Mouse (Mus musculus) intestine, embryonic 16.5 days (tissue): Measurements from ENCODE around the gene Myoz2. TPM values are rescaled to one million over a fixed set of nuclear protein-coding genes. Genes with fewer than 3 reads are reported as not detected.

Source experiments
- ATAC-seq: fragments of 200-750 bp; cut with Nextera tagmentation; 2 replicates; pipeline ENCODE4 v1.8.0; 2017; ENCODE audit warnings: moderate TSS enrichment, moderate library complexity
- H3K27ac ChIP-seq: fragments of 300-500 bp; sonication (generic); 2 replicates; pipeline ENCODE4 v1.5.1; 2014; ENCODE audit warnings: mild to moderate bottlenecking, low read length
- H3K27me3 ChIP-seq: fragments of 300-500 bp; sonication (generic); replicated peaks from 2 replicates; pipeline ENCODE4 v1.6.1; 2014; ENCODE audit warnings: low read length, control low read depth, mixed read lengths; ENCODE audit not compliant: control insufficient read depth, insufficient read depth
- H3K36me3 ChIP-seq: fragments of 300-500 bp; sonication (generic); 2 replicates; pipeline ENCODE4 v1.6.1; 2014; ENCODE audit warnings: low read length, control low read depth; ENCODE audit not compliant: control insufficient read depth, insufficient read depth
- H3K4me1 ChIP-seq: fragments of 300-500 bp; sonication (generic); 2 replicates; pipeline ENCODE4 v1.6.1; 2014; ENCODE audit warnings: low read length, control low read depth, mixed read lengths; ENCODE audit not compliant: control insufficient read depth, insufficient read depth
- H3K4me2 ChIP-seq: fragments of 300-500 bp; sonication (generic); 2 replicates; pipeline ENCODE4 v1.6.1; 2014; ENCODE audit warnings: low read depth, low read length, control low read depth
- H3K4me3 ChIP-seq: fragments of 300-500 bp; sonication (generic); 2 replicates; pipeline ENCODE4 v1.5.1; 2014; ENCODE audit warnings: mild to moderate bottlenecking, low read length
- H3K9ac ChIP-seq: fragments of 300-500 bp; sonication (generic); 2 replicates; pipeline ENCODE4 v1.6.1; 2014; ENCODE audit warnings: low read depth, low read length
- H3K9me3 ChIP-seq: fragments of 300-500 bp; sonication (generic); 2 replicates; pipeline ENCODE4 v1.6.1; 2016; ENCODE audit warnings: low read length, control low read depth; ENCODE audit not compliant: control insufficient read depth
- WGBS: fragments of 180-500 bp; shearing (Covaris S2); extraction: QIAGEN DNeasy Blood & Tissue Kit; methylation state at CpG from one replicate; pipeline ENCODE4 v1.1.7; 2014; 5-methylcytosine and 5-hydroxymethylcytosine counted together
- polyA plus RNA-seq: library from polyadenylated mRNA; unstranded; fragments of >200 nt; fragmentation: Nextera tagmentation; extraction: Ambion mirVana; gene quantifications from 2 replicates; pipeline ENCODE4 v1.2.1, GENCODE M21; 2015

Myoz2 gene
- polyA plus RNA-seq, 1 experiment from 2014 or later, result 0.45 TPM

DNA sequence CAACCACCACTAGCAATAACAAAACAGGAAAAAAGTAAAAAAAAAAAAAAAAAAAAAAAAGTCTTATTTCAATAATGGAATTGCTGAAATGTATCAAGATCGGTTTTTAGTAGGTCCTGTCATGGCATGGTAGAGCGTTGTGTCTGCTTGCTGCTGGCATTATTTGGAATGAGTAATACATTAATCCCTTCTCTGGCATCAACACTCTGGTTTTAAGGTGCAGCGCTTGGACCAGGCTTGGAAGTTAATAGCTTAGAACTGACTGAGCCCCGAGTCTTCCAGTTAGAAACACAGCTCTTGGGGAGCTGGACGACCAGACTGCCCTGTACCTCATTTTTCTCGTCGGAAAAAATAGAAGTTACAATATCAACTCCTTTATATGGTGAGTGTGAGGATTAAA lies 32.0 kb upstream of the Myoz2 start:
- peaks cover 17% of the 10 kb centered on the region for H3K4me1 ChIP-seq
- H3K36me3 ChIP-seq, result no peaks in the 10 kb centered on the region
- no peak overlapping the region for H3K27ac ChIP-seq
- 95% methylated on average over 7 of the region's 7 CpGs for WGBS
- no peak for ATAC-seq
- H3K9me3 ChIP-seq, result no peaks in the 10 kb centered on the region
- H3K4me3 ChIP-seq, result no peak overlapping the region
- H3K4me2 ChIP-seq, result no peak overlapping the region
- no peak overlapping the region for H3K9ac ChIP-seq
- H3K27me3 ChIP-seq, result no peaks in the 10 kb centered on the region

- 47% methylated on average over 5 of the region's 5 CpGs for WGBS
- Histone ChIP-seq H3K36me3 (no peaks in the 10 kb centered on the region), H3K9ac (no peak overlapping the region), H3K27me3 (no peaks in the 10 kb centered on the region), H3K4me2 (no peak overlapping the region), H3K4me3 (no peak overlapping the region), H3K9me3 (no peaks in the 10 kb centered on the region), H3K4me1 (peaks cover 17% of the 10 kb centered on the region), H3K27ac (no peak overlapping the region)
- ATAC-seq, result peak; percentile 47; the same call in 1 of the 2 replicates
These were observed 30.7 kb upstream of the Myoz2 start for GRCm38 (mm10) chr3:123065466-123065865.

GRCm38 (mm10) chr3:123064186-123064585 lies 29.4 kb upstream of the Myoz2 start:
- WGBS, result 25% methylated on average over 5 of the region's 5 CpGs
- Histone ChIP-seq H3K36me3 (no peaks in the 10 kb centered on the region), H3K27me3 (no peaks in the 10 kb centered on the region), H3K4me1 (peaks cover 24% of the 10 kb centered on the region), H3K4me2 (no peak overlapping the region), H3K27ac (0 out of 2 replicates have a peak overlapping the region, but pooled peaks have one; percentile 13), H3K9me3 (no peaks in the 10 kb centered on the region), H3K9ac (no peak overlapping the region), H3K4me3 (no peak overlapping the region)
- peak; percentile 49 for ATAC-seq

DNA sequence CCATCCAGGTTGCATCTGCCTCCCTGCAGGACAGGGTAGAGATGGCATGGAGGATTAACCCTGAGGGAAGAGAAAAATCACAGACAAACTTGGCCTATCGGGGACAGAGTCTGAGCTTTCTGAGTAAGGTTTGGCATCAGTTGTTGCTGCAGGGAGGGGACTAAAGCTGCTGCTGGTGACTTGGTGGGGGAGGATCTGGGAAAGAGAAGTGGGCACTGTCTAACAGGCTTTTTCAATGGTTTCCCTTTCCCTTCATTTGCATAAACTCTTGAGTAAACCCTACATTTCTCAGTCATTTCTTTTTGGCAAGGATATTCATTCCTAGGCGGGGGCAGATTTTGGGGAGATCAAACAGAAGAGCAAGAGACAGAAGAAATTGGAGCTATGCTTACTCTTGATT lies 27.1 kb upstream of the Myoz2 start:
- H3K4me1 ChIP-seq, result peaks cover 24% of the 10 kb centered on the region
- H3K27ac ChIP-seq, result no peak overlapping the region
- no peak for ATAC-seq
- no peaks in the 10 kb centered on the region for H3K9me3 ChIP-seq
- H3K9ac ChIP-seq, result no peak overlapping the region
- WGBS, result 79% methylated on average over 2 of the region's 2 CpGs
- no peak overlapping the region for H3K4me2 ChIP-seq
- no peaks in the 10 kb centered on the region for H3K36me3 ChIP-seq
- no peaks in the 10 kb centered on the region for H3K27me3 ChIP-seq
- H3K4me3 ChIP-seq, result no peak overlapping the region

GRCm38 (mm10) chr3:123058832-123059231 lies 24.0 kb upstream of the Myoz2 start:
- no peaks in the 10 kb centered on the region for H3K9me3 ChIP-seq
- H3K27me3 ChIP-seq, result no peaks in the 10 kb centered on the region
- peaks cover 7% of the 10 kb centered on the region; the same call in 1 of the 2 replicates for H3K4me1 ChIP-seq
- H3K9ac ChIP-seq, result no peak overlapping the region
- peak; percentile 96 for ATAC-seq
- H3K4me3 ChIP-seq, result no peak overlapping the region
- peak overlapping the region; percentile 81 for H3K27ac ChIP-seq
- H3K36me3 ChIP-seq, result no peaks in the 10 kb centered on the region
- no peak overlapping the region for H3K4me2 ChIP-seq
- WGBS, result 65% methylated on average over 1 of the region's 1 CpGs

- 63% methylated on average over 5 of the region's 5 CpGs for WGBS
- ATAC-seq, result no peak
- Histone ChIP-seq H3K9me3 (no peaks in the 10 kb centered on the region; the same call in 1 of the 2 replicates), H3K9ac (no peak overlapping the region), H3K27ac (no peak overlapping the region), H3K36me3 (no peaks in the 10 kb centered on the region), H3K4me3 (no peak overlapping the region), H3K27me3 (no peaks in the 10 kb centered on the region), H3K4me2 (no peak overlapping the region), H3K4me1 (peaks cover under 1% of the 10 kb centered on the region; the same call in 1 of the 2 replicates)
These were observed 19.4 kb upstream of the Myoz2 start for GRCm38 (mm10) chr3:123054178-123054577.

GRCm38 (mm10) chr3:123053192-123053938 lies 18.6 kb upstream of the Myoz2 start:
- no peaks in the 10 kb centered on the region for H3K4me1 ChIP-seq
- ATAC-seq, result peak; percentile 69
- no peaks in the 10 kb centered on the region for H3K27me3 ChIP-seq
- 64% methylated on average over 8 of the region's 8 CpGs for WGBS
- H3K4me3 ChIP-seq, result no peak overlapping the region
- H3K36me3 ChIP-seq, result no peaks in the 10 kb centered on the region
- H3K4me2 ChIP-seq, result no peak overlapping the region
- H3K27ac ChIP-seq, result no peak overlapping the region
- H3K9me3 ChIP-seq, result no peaks in the 10 kb centered on the region; the same call in 1 of the 2 replicates
- no peak overlapping the region for H3K9ac ChIP-seq

DNA sequence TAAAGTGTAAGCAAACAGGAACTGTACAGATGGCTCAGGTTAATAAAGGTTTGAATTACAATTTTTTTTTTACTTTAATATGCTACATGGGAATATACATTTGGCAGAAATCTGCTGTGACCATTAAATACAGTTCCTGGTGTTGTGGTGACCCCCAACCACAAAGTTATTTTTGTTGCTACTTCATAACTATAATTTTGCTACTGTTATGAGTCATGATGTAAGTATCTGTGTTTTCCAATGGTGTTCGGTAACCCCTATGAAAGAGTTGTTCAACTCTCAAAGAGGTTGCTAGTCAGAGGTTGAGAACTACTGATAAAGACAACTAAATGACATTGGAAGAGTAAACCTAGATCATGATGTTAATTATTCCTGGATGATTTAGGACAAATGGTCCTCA lies 7.5 kb upstream of the Myoz2 start:
- H3K4me2 ChIP-seq, result no peak overlapping the region
- no peak for ATAC-seq
- no peaks in the 10 kb centered on the region for H3K27me3 ChIP-seq
- WGBS, result 98% methylated on average over 1 of the region's 1 CpGs
- no peaks in the 10 kb centered on the region for H3K4me1 ChIP-seq
- H3K36me3 ChIP-seq, result no peaks in the 10 kb centered on the region
- no peaks in the 10 kb centered on the region for H3K9me3 ChIP-seq
- H3K27ac ChIP-seq, result no peak overlapping the region
- H3K4me3 ChIP-seq, result no peak overlapping the region
- no peak overlapping the region for H3K9ac ChIP-seq

DNA sequence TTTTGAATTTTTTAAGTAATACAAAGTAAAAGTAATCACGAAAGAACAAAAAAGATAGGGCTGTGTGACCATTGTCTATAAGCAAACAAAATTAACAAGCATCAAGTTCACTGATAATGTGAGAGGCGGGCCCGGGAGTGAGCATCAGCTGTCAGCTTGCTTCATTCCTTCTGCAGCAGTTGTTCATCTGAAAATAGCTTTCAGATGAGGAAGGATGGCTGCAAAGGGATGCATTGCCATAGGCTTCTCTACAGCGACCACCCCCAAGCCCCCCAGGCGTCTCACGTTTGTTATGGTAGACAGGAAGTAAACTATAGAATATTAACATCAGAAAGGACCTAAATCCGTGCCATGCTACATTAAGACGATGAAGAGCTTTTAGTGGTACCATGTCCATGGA lies 1.0 kb downstream of the Myoz2 start:
- Histone ChIP-seq H3K9me3 (no peaks in the 10 kb centered on the region), H3K4me2 (no peak overlapping the region), H3K4me1 (no peaks in the 10 kb centered on the region), H3K27me3 (no peaks in the 10 kb centered on the region), H3K4me3 (no peak overlapping the region), H3K27ac (no peak overlapping the region), H3K9ac (no peak overlapping the region), H3K36me3 (no peaks in the 10 kb centered on the region)
- WGBS, result 78% methylated on average over 8 of the region's 8 CpGs
- ATAC-seq, result no peak

DNA sequence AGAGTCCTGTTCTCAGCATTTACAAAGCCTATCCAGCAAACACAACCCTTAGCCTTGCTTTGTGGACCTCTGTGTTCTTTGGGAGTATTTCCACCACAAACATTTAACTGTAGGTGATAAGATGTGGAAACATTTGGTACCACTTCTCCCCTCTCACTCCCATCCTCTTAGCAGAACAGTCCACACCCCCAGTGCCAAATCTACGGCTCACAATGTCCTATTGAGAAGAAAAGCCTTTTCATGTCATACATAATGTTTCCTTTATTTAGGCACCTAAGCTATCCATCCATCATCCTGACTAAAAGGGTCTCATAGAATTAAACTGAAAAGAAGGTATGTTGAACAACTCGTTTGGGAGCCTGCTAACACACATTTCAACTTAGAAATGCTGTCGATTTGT lies 9.2 kb downstream of the Myoz2 start:
- H3K4me3 ChIP-seq, result no peak overlapping the region
- 77% methylated on average over 3 of the region's 3 CpGs for WGBS
- no peaks in the 10 kb centered on the region for H3K36me3 ChIP-seq
- no peak overlapping the region for H3K4me2 ChIP-seq
- H3K27ac ChIP-seq, result no peak overlapping the region
- H3K27me3 ChIP-seq, result no peaks in the 10 kb centered on the region
- ATAC-seq, result no peak
- H3K9me3 ChIP-seq, result no peaks in the 10 kb centered on the region
- no peak overlapping the region for H3K9ac ChIP-seq
- H3K4me1 ChIP-seq, result no peaks in the 10 kb centered on the region
